Mouse (Mus musculus): ENCODE data around the gene Sec63. TPM values are rescaled to one million over a fixed set of nuclear protein-coding genes. Genes with fewer than 3 reads are reported as not detected.

Sec63 gene
- total RNA-seq, 2 experiments from 2014 or later, result 46.8 to 54.6 TPM

GRCm38 (mm10) chr10:42861446-42861845, 100.2 kb downstream of the Sec63 start:
- no peak for ATAC-seq (replicated peaks; ENCODE audit: poor library complexity, severe bottlenecking)

- ATAC-seq (replicated peaks; ENCODE audit: poor library complexity, severe bottlenecking), result peak; percentile 64
Measured at GRCm38 (mm10) chr10:42862102-42862740, 100.9 kb downstream of the Sec63 start.

- ATAC-seq (replicated peaks; ENCODE audit: poor library complexity, severe bottlenecking), result no peak
Measured at GRCm38 (mm10) chr10:42862806-42863205, 101.5 kb downstream of the Sec63 start.

GRCm38 (mm10) chr10:42863621-42864391, 102.5 kb downstream of the Sec63 start:
- no peak for ATAC-seq (replicated peaks; ENCODE audit: poor library complexity, severe bottlenecking)

GRCm38 (mm10) chr10:42864696-42865095, 103.4 kb downstream of the Sec63 start:
- no peak for ATAC-seq (replicated peaks; ENCODE audit: poor library complexity, severe bottlenecking)

- ATAC-seq (replicated peaks; ENCODE audit: poor library complexity, severe bottlenecking), result peak; percentile 54
Measured at GRCm38 (mm10) chr10:42868416-42868815, 107.1 kb downstream of the Sec63 start.

GRCm38 (mm10) chr10:42869467-42869866, 108.2 kb downstream of the Sec63 start:
- ATAC-seq (replicated peaks; ENCODE audit: poor library complexity, severe bottlenecking), result no peak

- ATAC-seq (replicated peaks; ENCODE audit: poor library complexity, severe bottlenecking), result no peak
Measured at GRCm38 (mm10) chr10:42872269-42873010, 111.1 kb downstream of the Sec63 start.

GRCm38 (mm10) chr10:42873077-42873595, 111.8 kb downstream of the Sec63 start:
- no peak for ATAC-seq (replicated peaks; ENCODE audit: poor library complexity, severe bottlenecking)

GRCm38 (mm10) chr10:42876172-42876571, 114.9 kb downstream of the Sec63 start:
- peak; percentile 95 for ATAC-seq (replicated peaks; ENCODE audit: poor library complexity, severe bottlenecking)

- no peak for ATAC-seq (replicated peaks; ENCODE audit: poor library complexity, severe bottlenecking)
Measured at GRCm38 (mm10) chr10:42879269-42879681, 118.0 kb downstream of the Sec63 start.

- no peak for ATAC-seq (replicated peaks; ENCODE audit: poor library complexity, severe bottlenecking)
Measured at GRCm38 (mm10) chr10:42879682-42880081, 118.4 kb downstream of the Sec63 start.

Other genes with a start within 250 kb of the Sec63 start
- not detected in 2 replicates for gene Nr2e1, start 177.9 kb upstream of the Sec63 start, total RNA-seq (2014; fragmentation: Nextera tagmentation)
- not detected in 2 replicates for gene Nr2e1, start 177.9 kb upstream of the Sec63 start, total RNA-seq (2017)
- gene Ostm1, start 177.7 kb upstream of the Sec63 start, total RNA-seq (2014; fragmentation: Nextera tagmentation), result 28.9 and 33.4 TPM in 2 replicates
- gene Ostm1, start 177.7 kb upstream of the Sec63 start, total RNA-seq (2017), result 47.2 and 48.5 TPM in 2 replicates
- not detected in 2 replicates for gene Scml4, start 98.9 kb downstream of the Sec63 start, total RNA-seq (2014; fragmentation: Nextera tagmentation)
- 0.05 TPM in 1 of 2 replicates, not detected in the other for gene Scml4, start 98.9 kb downstream of the Sec63 start, total RNA-seq (2017)